Mouse (Mus musculus): ENCODE results near the gene Il27ra.

- no peak for TF ChIP-seq CTCF (IDR thresholded peaks at IDR 0.05)
- TF ChIP-seq EP300 (IDR thresholded peaks at IDR 0.05) = no peak
Observed at GRCm38 (mm10) chr8:84070667-84071066, 28.3 kb upstream of the Il27ra start.
